Mouse (Mus musculus) kidney, embryonic 16.5 days (tissue): ENCODE measurements at regions not wholly inside any gene's neighbourhood (a gene's known extent, or its start where the extent isn't known, plus 50 kb on each side); places are given as distances from the start of the nearest gene placed in this dataset.

Source experiments
- ATAC-seq: fragments of 200-750 bp; cut with Nextera tagmentation; 2 replicates; pipeline ENCODE4 v1.8.0; 2017; ENCODE audit warnings: moderate TSS enrichment; ENCODE audit not compliant: low FRiP score, low TSS enrichment
- H3K27ac ChIP-seq: fragments of 300-500 bp; sonication (generic); 2 replicates; pipeline ENCODE4 v1.5.1; 2014; ENCODE audit warnings: low read length
- H3K27me3 ChIP-seq: fragments of 300-500 bp; sonication (generic); 2 replicates; pipeline ENCODE4 v1.6.1; 2014; ENCODE audit warnings: low read length, control low read depth, mixed read lengths; ENCODE audit not compliant: insufficient read depth
- H3K36me3 ChIP-seq: fragments of 300-500 bp; sonication (generic); 2 replicates; pipeline ENCODE4 v1.6.1; 2014; ENCODE audit warnings: low read length, control low read depth, mixed read lengths; ENCODE audit not compliant: insufficient read depth
- H3K4me1 ChIP-seq: fragments of 300-500 bp; sonication (generic); 2 replicates; pipeline ENCODE4 v1.6.1; 2014; ENCODE audit warnings: low read length, control low read depth, mixed read lengths; ENCODE audit not compliant: insufficient read depth
- H3K4me2 ChIP-seq: fragments of 300-500 bp; sonication (generic); replicated peaks from 2 replicates; pipeline ENCODE4 v1.6.1; 2014; ENCODE audit warnings: low read depth, low read length
- H3K4me3 ChIP-seq: fragments of 300-500 bp; sonication (generic); 2 replicates; pipeline ENCODE4 v1.5.1; 2014; ENCODE audit warnings: mild to moderate bottlenecking, low read length
- H3K9ac ChIP-seq: fragments of 300-500 bp; sonication (generic); replicated peaks from 2 replicates; pipeline ENCODE4 v1.6.1; 2014; ENCODE audit warnings: low read length
- H3K9me3 ChIP-seq: fragments of 300-500 bp; sonication (generic); 2 replicates; pipeline ENCODE4 v1.6.1; 2016; ENCODE audit warnings: low read length, control low read depth
- WGBS: fragments of 180-500 bp; shearing (Covaris S2); extraction: QIAGEN DNeasy Blood & Tissue Kit; methylation state at CpG from one replicate; pipeline ENCODE4 v1.1.7; 2014; 5-methylcytosine and 5-hydroxymethylcytosine counted together

DNA sequence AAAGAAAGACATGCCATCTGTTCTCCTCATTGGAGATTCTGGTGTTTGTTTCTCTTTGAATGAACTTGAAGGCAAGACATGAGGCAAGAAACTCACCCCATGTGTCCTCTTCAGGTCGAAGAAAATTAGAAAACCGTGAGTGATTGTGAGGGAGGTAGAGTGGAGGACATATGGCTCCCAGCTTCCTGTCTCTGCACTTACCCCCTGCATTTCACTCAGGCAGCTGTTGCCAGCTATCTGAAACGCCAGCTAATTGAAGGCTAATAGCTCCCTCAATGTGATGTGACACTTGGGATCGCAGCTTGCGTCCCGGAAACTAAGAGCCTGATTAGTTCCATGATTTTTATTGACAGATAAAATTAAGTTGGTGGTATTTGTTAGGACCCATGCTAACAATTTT is 289.4 kb upstream of the Sphkap start:
- ATAC-seq = no peak
- Histone ChIP-seq H3K9me3 (no peaks in the 10 kb centered on the region), H3K4me2 (no peak overlapping the region), H3K27ac (no peak overlapping the region), H3K4me3 (no peak overlapping the region), H3K36me3 (no peaks in the 10 kb centered on the region), H3K27me3 (no peaks in the 10 kb centered on the region), H3K9ac (no peak overlapping the region), H3K4me1 (no peaks in the 10 kb centered on the region)
- WGBS = 20% methylated on average over 6 of the region's 6 CpGs

DNA sequence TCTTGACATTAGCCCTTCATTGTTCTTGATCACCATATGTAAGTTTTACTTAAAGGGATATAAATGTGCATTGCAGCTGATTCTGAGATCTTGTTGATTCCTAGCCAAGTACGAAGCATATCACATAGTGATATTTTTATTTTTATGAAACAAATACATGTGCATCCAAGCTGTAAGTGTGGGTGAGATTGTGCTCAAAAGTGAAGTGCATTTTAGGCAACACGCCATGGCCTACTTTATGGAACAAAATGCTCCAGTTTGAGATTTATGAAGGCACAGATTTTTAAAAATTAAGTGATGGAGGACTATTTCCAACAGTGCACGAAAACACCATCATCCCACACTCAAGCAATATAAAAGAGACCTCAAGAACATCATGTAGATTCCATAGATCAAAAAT is 277.2 kb upstream of the Sphkap start:
- Histone ChIP-seq H3K9me3 (no peaks in the 10 kb centered on the region), H3K4me1 (no peaks in the 10 kb centered on the region), H3K36me3 (no peaks in the 10 kb centered on the region), H3K27ac (no peak overlapping the region), H3K4me2 (no peak overlapping the region), H3K4me3 (no peak overlapping the region), H3K9ac (no peak overlapping the region), H3K27me3 (no peaks in the 10 kb centered on the region)
- 84% methylated on average over 3 of the region's 3 CpGs for WGBS
- ATAC-seq = no peak

DNA sequence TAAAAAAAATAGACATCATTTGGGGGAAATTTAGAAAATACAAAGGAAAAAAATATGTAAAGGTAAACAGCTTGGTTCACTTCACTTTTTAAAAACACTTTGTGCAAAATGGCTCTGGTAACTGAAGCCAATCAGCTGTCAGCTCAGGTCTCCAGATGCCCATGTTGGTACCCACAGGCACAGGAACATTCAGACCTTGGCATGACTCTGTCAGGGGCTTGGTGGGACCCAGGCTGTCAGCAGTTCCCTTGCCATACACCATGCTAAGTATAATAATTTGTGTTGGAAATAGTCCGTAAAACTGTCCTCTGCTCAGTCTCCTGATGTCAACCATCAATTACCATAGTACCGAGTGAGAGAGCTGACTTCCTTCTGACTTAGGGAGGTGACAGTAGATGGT is 257.3 kb upstream of the Sphkap start:
- Histone ChIP-seq H3K36me3 (no peaks in the 10 kb centered on the region), H3K4me2 (no peak overlapping the region), H3K27ac (no peak overlapping the region), H3K4me1 (no peaks in the 10 kb centered on the region), H3K9ac (no peak overlapping the region), H3K27me3 (no peaks in the 10 kb centered on the region), H3K4me3 (no peak overlapping the region), H3K9me3 (no peaks in the 10 kb centered on the region)
- ATAC-seq = no peak
- 81% methylated on average over 2 of the region's 2 CpGs for WGBS

- ATAC-seq = no peak
- Histone ChIP-seq H3K4me3 (no peak overlapping the region), H3K27me3 (no peaks in the 10 kb centered on the region), H3K4me2 (no peak overlapping the region), H3K4me1 (no peaks in the 10 kb centered on the region), H3K27ac (no peak overlapping the region), H3K9ac (no peak overlapping the region), H3K9me3 (no peaks in the 10 kb centered on the region), H3K36me3 (no peaks in the 10 kb centered on the region)
- WGBS = 93% methylated on average over 3 of the region's 3 CpGs
These were observed 254.1 kb upstream of the Sphkap start for GRCm38 (mm10) chr1:83661808-83662802.

DNA sequence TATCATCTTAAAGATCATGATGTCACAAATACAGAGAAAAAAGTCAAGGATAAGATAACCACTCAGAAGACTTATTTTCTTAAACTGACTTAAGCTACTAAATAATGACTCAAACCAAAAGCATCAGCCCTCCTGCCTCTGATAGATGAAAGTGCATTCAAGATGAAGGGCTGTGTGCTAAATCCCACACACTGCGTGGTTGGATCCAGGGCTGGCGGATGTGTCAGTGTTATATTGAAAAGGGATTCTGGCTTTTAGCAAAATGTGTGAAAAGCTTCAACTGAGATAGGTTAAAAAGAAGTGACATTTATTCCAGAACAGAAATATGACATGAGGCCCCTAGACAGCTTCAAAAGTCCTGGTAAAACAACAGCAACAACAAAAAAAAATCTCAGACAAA is 245.7 kb upstream of the Sphkap start:
- no peak overlapping the region for H3K27ac ChIP-seq
- H3K36me3 ChIP-seq = no peaks in the 10 kb centered on the region
- no peak overlapping the region for H3K4me2 ChIP-seq
- H3K9me3 ChIP-seq = no peaks in the 10 kb centered on the region
- H3K4me1 ChIP-seq = no peaks in the 10 kb centered on the region
- no peaks in the 10 kb centered on the region for H3K27me3 ChIP-seq
- no peak overlapping the region for H3K4me3 ChIP-seq
- no peak overlapping the region for H3K9ac ChIP-seq
- ATAC-seq = no peak
- 89% methylated on average over 2 of the region's 2 CpGs for WGBS

GRCm38 (mm10) chr1:83645606-83646005 is 237.6 kb upstream of the Sphkap start:
- Histone ChIP-seq H3K27ac (no peak overlapping the region), H3K9me3 (no peaks in the 10 kb centered on the region), H3K4me1 (no peaks in the 10 kb centered on the region), H3K4me2 (no peak overlapping the region), H3K4me3 (no peak overlapping the region), H3K27me3 (no peaks in the 10 kb centered on the region), H3K36me3 (no peaks in the 10 kb centered on the region), H3K9ac (no peak overlapping the region)
- no peak for ATAC-seq
- WGBS = 88% methylated on average over 1 of the region's 1 CpGs

GRCm38 (mm10) chr1:83642656-83643055 is 234.7 kb upstream of the Sphkap start:
- no peak for ATAC-seq
- no peak overlapping the region for H3K4me2 ChIP-seq
- no peaks in the 10 kb centered on the region for H3K4me1 ChIP-seq
- H3K27me3 ChIP-seq = no peaks in the 10 kb centered on the region
- H3K9me3 ChIP-seq = no peaks in the 10 kb centered on the region
- no peak overlapping the region for H3K9ac ChIP-seq
- no peaks in the 10 kb centered on the region for H3K36me3 ChIP-seq
- no peak overlapping the region for H3K27ac ChIP-seq
- no peak overlapping the region for H3K4me3 ChIP-seq

- Histone ChIP-seq H3K4me2 (no peak overlapping the region), H3K4me1 (no peaks in the 10 kb centered on the region), H3K36me3 (no peaks in the 10 kb centered on the region), H3K9me3 (no peaks in the 10 kb centered on the region), H3K27ac (no peak overlapping the region), H3K4me3 (no peak overlapping the region), H3K9ac (no peak overlapping the region), H3K27me3 (no peaks in the 10 kb centered on the region)
- 60% methylated on average over 3 of the region's 3 CpGs for WGBS
- ATAC-seq = no peak
These were observed 228.1 kb upstream of the Sphkap start for GRCm38 (mm10) chr1:83636051-83636450.

DNA sequence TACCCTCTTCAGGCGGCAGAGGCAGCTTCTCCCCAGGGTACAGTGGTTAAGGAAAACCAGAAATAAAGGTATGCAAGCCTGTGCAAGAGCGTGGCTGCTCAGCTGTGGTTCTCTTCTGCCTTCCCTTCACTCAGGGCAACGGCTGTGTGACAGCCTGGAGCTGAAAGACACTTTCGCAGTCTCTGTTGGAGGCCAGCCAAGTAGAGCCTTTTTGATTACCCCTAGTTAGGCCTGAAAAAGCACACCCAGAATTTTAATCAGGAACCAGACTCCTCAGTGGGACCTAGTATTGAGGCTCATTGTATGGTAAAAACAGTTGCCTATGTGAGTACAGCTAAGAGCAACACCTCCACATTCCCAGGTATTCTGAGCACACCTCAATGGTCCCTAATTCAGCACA is 223.8 kb upstream of the Sphkap start:
- no peak overlapping the region for H3K9ac ChIP-seq
- no peak overlapping the region for H3K4me3 ChIP-seq
- H3K4me2 ChIP-seq = no peak overlapping the region
- no peak for ATAC-seq
- H3K27ac ChIP-seq = no peak overlapping the region
- WGBS = 54% methylated on average over 4 of the region's 4 CpGs
- H3K9me3 ChIP-seq = no peaks in the 10 kb centered on the region
- no peaks in the 10 kb centered on the region for H3K27me3 ChIP-seq
- H3K4me1 ChIP-seq = no peaks in the 10 kb centered on the region
- no peaks in the 10 kb centered on the region for H3K36me3 ChIP-seq

GRCm38 (mm10) chr1:83631394-83631793 is 223.4 kb upstream of the Sphkap start:
- no peak overlapping the region for H3K27ac ChIP-seq
- no peaks in the 10 kb centered on the region for H3K27me3 ChIP-seq
- no peaks in the 10 kb centered on the region for H3K9me3 ChIP-seq
- no peaks in the 10 kb centered on the region for H3K36me3 ChIP-seq
- no peak overlapping the region for H3K4me3 ChIP-seq
- no peak for ATAC-seq
- H3K4me2 ChIP-seq = no peak overlapping the region
- H3K9ac ChIP-seq = no peak overlapping the region
- no peaks in the 10 kb centered on the region for H3K4me1 ChIP-seq
- WGBS = 73% methylated on average over 7 of the region's 7 CpGs
